Mouse (Mus musculus): ENCODE measurements at regions not wholly inside any gene's neighbourhood (a gene's known extent, or its start where the extent isn't known, plus 50 kb on each side); places are given as distances from the start of the nearest gene placed in this dataset.
A peak's percentile ranks its signal among the peaks of the same experiment; 100 is the strongest.

DNA sequence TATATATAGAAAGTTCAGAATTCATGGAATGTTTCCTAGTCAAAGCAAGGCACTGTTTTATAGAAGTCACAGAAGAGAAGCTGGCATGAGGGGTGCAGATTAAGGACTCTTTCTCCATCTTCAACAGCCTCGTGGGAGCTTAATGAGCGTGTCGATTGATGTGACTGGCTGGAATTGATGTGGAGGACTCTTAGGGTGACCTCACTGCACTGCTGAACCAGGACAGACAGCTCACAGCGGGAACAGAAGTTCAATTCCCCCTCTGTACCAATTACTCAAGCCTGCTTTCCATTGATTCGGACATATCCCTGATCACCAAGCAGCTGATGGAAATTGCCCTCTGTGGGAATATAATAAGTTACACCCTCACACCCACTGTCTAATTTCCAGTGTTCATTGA, 65.6 kb upstream of the Gm10234 start:
- no peaks in the 10 kb centered on the region for H3K79me2 ChIP-seq (ENCODE audit: control insufficient read depth, insufficient read depth)
- H3ac ChIP-seq (ENCODE audit: control insufficient read depth, insufficient read length) = no peak overlapping the region
- no peaks in the 10 kb centered on the region for H3K36me3 ChIP-seq (ENCODE audit: control insufficient read depth, insufficient read depth)
- no peak overlapping the region for H3K4me2 ChIP-seq (ENCODE audit: low read depth)
- no peak overlapping the region for H3K4me3 ChIP-seq
- no peaks in the 10 kb centered on the region for H3K27me3 ChIP-seq (ENCODE audit: control insufficient read depth, insufficient read depth, insufficient read length)
- TF ChIP-seq MYOG (IDR thresholded peaks at IDR 0.05; ENCODE audit: control insufficient read depth in 1 of 3, insufficient read depth in 1 of 3, insufficient read length in 2 of 3, low read depth in 2 of 3) (no peak), POLR2AphosphoS2 (IDR thresholded peaks at IDR 0.05; ENCODE audit: insufficient read length, low read depth) (no peak), MAX (IDR thresholded peaks at IDR 0.05; ENCODE audit: low read depth) (no peak), E2F4 (IDR thresholded peaks at IDR 0.05; ENCODE audit: insufficient read depth) (no peak), TCF12 (IDR thresholded peaks at IDR 0.05; ENCODE audit: insufficient read depth, poor library complexity, severe bottlenecking) (no peak), REST (IDR thresholded peaks at IDR 0.05; ENCODE audit: insufficient read depth, insufficient read length) (no peak), CEBPB (IDR thresholded peaks at IDR 0.05; ENCODE audit: insufficient read depth, poor library complexity, severe bottlenecking) (no peak), SRF (IDR thresholded peaks at IDR 0.05; ENCODE audit: control insufficient read depth, insufficient read length, low read depth) (no peak), USF1 (IDR thresholded peaks at IDR 0.05; ENCODE audit: low read depth) (no peak), MYOD1 (IDR thresholded peaks at IDR 0.05; ENCODE audit: control insufficient read depth in 1 of 3, insufficient read length in 2 of 3, low read depth in 2 of 3) (no peak), TCF3 (IDR thresholded peaks at IDR 0.05; ENCODE audit: insufficient read length, low read depth) (no peak), POLR2A (IDR thresholded peaks at IDR 0.05; ENCODE audit: insufficient read length, low read depth) (no peak)

DNA sequence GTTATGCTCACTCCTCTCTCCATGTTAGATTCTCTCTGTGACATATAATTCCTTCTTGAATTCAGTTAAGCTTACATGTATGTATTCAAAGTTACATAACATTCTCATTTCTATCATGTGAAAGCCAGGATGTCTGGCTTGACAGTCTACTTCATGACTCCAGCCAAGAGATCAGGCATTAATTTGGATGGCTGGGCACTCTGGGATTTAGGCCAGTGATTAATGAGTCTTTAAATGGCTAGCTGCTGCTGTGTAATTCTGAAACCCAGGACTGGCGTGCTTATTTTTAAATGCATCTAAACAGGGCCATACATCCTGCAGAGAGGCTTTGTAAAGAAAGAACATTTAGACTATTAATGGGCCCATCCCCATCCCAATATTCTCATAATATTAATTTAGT, 60.9 kb upstream of the Gm10234 start:
- H3K4me2 ChIP-seq (ENCODE audit: low read depth) = no peak overlapping the region
- no peaks in the 10 kb centered on the region for H3K36me3 ChIP-seq (ENCODE audit: control insufficient read depth, insufficient read depth)
- H3K27me3 ChIP-seq (ENCODE audit: control insufficient read depth, insufficient read depth, insufficient read length) = no peaks in the 10 kb centered on the region
- H3K79me2 ChIP-seq (ENCODE audit: control insufficient read depth, insufficient read depth) = no peaks in the 10 kb centered on the region
- H3ac ChIP-seq (ENCODE audit: control insufficient read depth, insufficient read length) = no peak overlapping the region
- TF ChIP-seq REST (IDR thresholded peaks at IDR 0.05; ENCODE audit: insufficient read depth, insufficient read length) (no peak), MYOG (IDR thresholded peaks at IDR 0.05; ENCODE audit: control insufficient read depth in 1 of 3, insufficient read depth in 1 of 3, insufficient read length in 2 of 3, low read depth in 2 of 3) (no peak), POLR2A (IDR thresholded peaks at IDR 0.05; ENCODE audit: insufficient read length, low read depth) (no peak), USF1 (IDR thresholded peaks at IDR 0.05; ENCODE audit: low read depth) (no peak)
- no peak overlapping the region for H3K4me3 ChIP-seq

DNA sequence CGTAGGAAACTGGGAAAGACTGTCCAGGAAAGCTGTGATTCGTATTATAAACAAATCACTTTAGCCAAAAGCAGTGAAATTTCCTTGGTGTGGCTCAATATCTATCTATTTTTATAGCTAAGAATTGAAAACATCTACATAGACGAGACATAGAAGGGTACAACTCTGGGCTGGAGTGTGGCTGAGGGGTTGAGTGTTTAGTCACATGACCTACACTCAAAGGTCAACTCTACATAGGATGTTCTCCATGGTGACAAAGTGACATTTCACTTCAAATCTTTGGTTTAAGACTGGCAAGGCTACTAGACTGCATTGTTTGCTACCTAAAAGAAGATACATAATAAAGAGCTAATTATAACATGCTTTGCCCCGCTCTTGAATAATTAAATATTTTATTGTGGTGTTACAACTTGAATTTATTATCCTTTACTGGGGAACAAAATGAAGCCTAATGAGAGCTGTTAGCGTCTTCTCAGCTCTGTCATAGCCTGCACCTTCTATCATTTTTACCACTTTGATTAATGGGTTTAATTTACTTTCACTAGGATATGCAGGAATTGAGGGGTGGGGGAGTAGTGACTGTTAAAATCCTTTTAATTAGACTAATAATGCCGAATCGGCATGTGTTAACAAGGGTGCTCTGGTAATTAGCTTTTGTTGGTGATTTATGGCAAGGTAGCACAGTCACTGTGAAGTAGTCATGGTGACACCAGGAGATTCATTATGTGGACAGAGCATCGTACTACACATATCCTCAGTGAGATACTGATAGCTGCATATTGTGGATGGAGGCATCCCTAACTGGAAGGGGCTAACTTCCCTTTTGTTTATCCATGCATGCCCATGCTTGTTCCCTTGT, 57.7 kb upstream of the Gm10234 start:
- Histone ChIP-seq H3K79me2 (ENCODE audit: control insufficient read depth, insufficient read depth) (no peaks in the 10 kb centered on the region), H3K36me3 (ENCODE audit: control insufficient read depth, insufficient read depth) (no peaks in the 10 kb centered on the region), H3ac (ENCODE audit: control insufficient read depth, insufficient read length) (no peak overlapping the region), H3K4me2 (ENCODE audit: low read depth) (no peak overlapping the region), H3K27me3 (ENCODE audit: control insufficient read depth, insufficient read depth, insufficient read length) (no peaks in the 10 kb centered on the region), H3K4me3 (no peak overlapping the region)
- no peak for TF ChIP-seq TCF3 (IDR thresholded peaks at IDR 0.05; ENCODE audit: insufficient read length, low read depth)
- TF ChIP-seq MYOD1 (IDR thresholded peaks at IDR 0.05; ENCODE audit: control insufficient read depth in 1 of 3, insufficient read length in 2 of 3, low read depth in 2 of 3) = no peak
- no peak for TF ChIP-seq E2F4 (IDR thresholded peaks at IDR 0.05; ENCODE audit: insufficient read depth)
- TF ChIP-seq TCF12 (IDR thresholded peaks at IDR 0.05; ENCODE audit: insufficient read depth, poor library complexity, severe bottlenecking) = no peak
- no peak for TF ChIP-seq MYOG (IDR thresholded peaks at IDR 0.05; ENCODE audit: control insufficient read depth in 1 of 3, insufficient read depth in 1 of 3, insufficient read length in 2 of 3, low read depth in 2 of 3)
- no peak for TF ChIP-seq MAX (IDR thresholded peaks at IDR 0.05; ENCODE audit: low read depth)
- TF ChIP-seq REST (IDR thresholded peaks at IDR 0.05; ENCODE audit: insufficient read depth, insufficient read length) = no peak
- no peak for TF ChIP-seq POLR2A (IDR thresholded peaks at IDR 0.05; ENCODE audit: insufficient read length, low read depth)
- no peak for TF ChIP-seq USF1 (IDR thresholded peaks at IDR 0.05; ENCODE audit: low read depth)
- no peak for TF ChIP-seq SRF (IDR thresholded peaks at IDR 0.05; ENCODE audit: control insufficient read depth, insufficient read length, low read depth)
- TF ChIP-seq CEBPB (IDR thresholded peaks at IDR 0.05; ENCODE audit: insufficient read depth, poor library complexity, severe bottlenecking) = no peak
- no peak for TF ChIP-seq POLR2AphosphoS2 (IDR thresholded peaks at IDR 0.05; ENCODE audit: insufficient read length, low read depth)

DNA sequence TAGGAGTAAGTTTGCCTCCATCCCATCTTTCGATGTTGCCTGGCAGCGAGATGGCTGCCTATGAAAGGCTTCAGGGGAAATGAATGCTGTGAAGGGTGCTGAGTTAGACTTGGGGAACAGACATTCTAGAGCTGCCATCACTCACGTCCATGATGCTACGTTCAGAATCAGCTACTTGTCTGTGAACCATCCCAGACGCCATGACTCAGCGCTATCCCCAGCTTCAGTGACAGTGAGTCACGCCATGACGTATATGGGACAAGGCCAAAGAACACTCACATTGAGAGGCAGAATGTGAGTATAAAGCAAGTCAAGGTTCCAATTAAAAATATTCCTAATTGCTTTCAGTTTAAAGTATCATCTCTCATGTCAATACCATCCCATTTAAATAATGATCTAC, 52.4 kb upstream of the Gm10234 start:
- Histone ChIP-seq H3K4me2 (ENCODE audit: low read depth) (peak overlapping the region; percentile 16), H3ac (ENCODE audit: control insufficient read depth, insufficient read length) (no peak overlapping the region), H3K4me3 (no peak overlapping the region), H3K27me3 (ENCODE audit: control insufficient read depth, insufficient read depth, insufficient read length) (no peaks in the 10 kb centered on the region), H3K36me3 (ENCODE audit: control insufficient read depth, insufficient read depth) (no peaks in the 10 kb centered on the region), H3K79me2 (ENCODE audit: control insufficient read depth, insufficient read depth) (no peaks in the 10 kb centered on the region)
- TF ChIP-seq MYOD1 (IDR thresholded peaks at IDR 0.05; ENCODE audit: control insufficient read depth in 1 of 3, insufficient read length in 2 of 3, low read depth in 2 of 3) (no peak), POLR2A (IDR thresholded peaks at IDR 0.05; ENCODE audit: insufficient read length, low read depth) (no peak), SRF (IDR thresholded peaks at IDR 0.05; ENCODE audit: control insufficient read depth, insufficient read length, low read depth) (no peak), MAX (IDR thresholded peaks at IDR 0.05; ENCODE audit: low read depth) (no peak), CEBPB (IDR thresholded peaks at IDR 0.05; ENCODE audit: insufficient read depth, poor library complexity, severe bottlenecking) (no peak), MYOG (IDR thresholded peaks at IDR 0.05; ENCODE audit: control insufficient read depth in 1 of 3, insufficient read depth in 1 of 3, insufficient read length in 2 of 3, low read depth in 2 of 3) (no peak), REST (IDR thresholded peaks at IDR 0.05; ENCODE audit: insufficient read depth, insufficient read length) (no peak), USF1 (IDR thresholded peaks at IDR 0.05; ENCODE audit: low read depth) (no peak), TCF3 (IDR thresholded peaks at IDR 0.05; ENCODE audit: insufficient read length, low read depth) (no peak), TCF12 (IDR thresholded peaks at IDR 0.05; ENCODE audit: insufficient read depth, poor library complexity, severe bottlenecking) (no peak), POLR2AphosphoS2 (IDR thresholded peaks at IDR 0.05; ENCODE audit: insufficient read length, low read depth) (no peak), E2F4 (IDR thresholded peaks at IDR 0.05; ENCODE audit: insufficient read depth) (no peak)

Data from myocyte (in vitro differentiated cells).